Mouse (Mus musculus) liver, postnatal 0 days (tissue): ENCODE data around the gene Dnm3. TPM values are rescaled to one million over a fixed set of nuclear protein-coding genes. Genes with fewer than 3 reads are reported as not detected.

Experiments
- ATAC-seq: fragments of 200-750 bp; cut with Nextera tagmentation; 2 replicates; pipeline ENCODE4 v1.8.0; 2017; ENCODE audit warnings: mild to moderate bottlenecking, moderate library complexity
- DNase-seq: peaks from one replicate; pipeline ENCODE4 v3.0.0-alpha.2; 2016
- H3K27ac ChIP-seq: fragments of 300-500 bp; sonication (generic); 2 replicates; pipeline ENCODE4 v1.5.1; 2014; ENCODE audit warnings: antibody characterized with exemption, moderate library complexity, mild to moderate bottlenecking, low read depth
- H3K27me3 ChIP-seq: fragments of 300-500 bp; sonication (generic); 2 replicates; pipeline ENCODE4 v1.6.1; 2014; ENCODE audit warnings: low read length, control low read depth, mixed read lengths; ENCODE audit not compliant: insufficient read depth
- H3K36me3 ChIP-seq: fragments of 300-500 bp; sonication (generic); replicated peaks from 2 replicates; pipeline ENCODE4 v1.6.1; 2014; ENCODE audit warnings: mild to moderate bottlenecking, control low read depth, low read length, moderate library complexity, mixed read lengths; ENCODE audit not compliant: insufficient read depth
- H3K4me1 ChIP-seq: fragments of 300-500 bp; sonication (generic); 2 replicates; pipeline ENCODE4 v1.6.1; 2014; ENCODE audit warnings: antibody characterized with exemption, mild to moderate bottlenecking, control low read depth; ENCODE audit not compliant: insufficient read depth
- H3K4me2 ChIP-seq: fragments of 300-500 bp; sonication (generic); 2 replicates; pipeline ENCODE4 v1.6.1; 2014; ENCODE audit warnings: low read depth, mild to moderate bottlenecking, low read length, moderate library complexity, mixed read lengths
- H3K4me3 ChIP-seq: fragments of 300-500 bp; sonication (generic); 2 replicates; pipeline ENCODE4 v1.5.1; 2014; ENCODE audit warnings: low read depth, low read length
- H3K9ac ChIP-seq: fragments of 300-500 bp; sonication (generic); replicated peaks from 2 replicates; pipeline ENCODE4 v1.6.1; 2014; ENCODE audit warnings: mild to moderate bottlenecking, moderate library complexity
- H3K9me3 ChIP-seq: fragments of 300-500 bp; sonication (generic); 2 replicates; pipeline ENCODE4 v1.6.1; 2016; ENCODE audit warnings: mild to moderate bottlenecking, control low read depth, low read length, mixed read lengths
- CTCF ChIP-seq: sonication (generic); IDR thresholded peaks from 2 replicates; pipeline ENCODE4 v1.5.1; 2016; ENCODE audit warnings: antibody characterized with exemption, low read depth
- EP300 ChIP-seq: IDR thresholded peaks from 2 replicates; pipeline ENCODE4 v1.6.1; 2016; ENCODE audit warnings: antibody characterized with exemption, low read depth, mild to moderate bottlenecking
- WGBS: fragments of 180-500 bp; shearing (Covaris S2); extraction: QIAGEN DNeasy Blood & Tissue Kit; methylation state at CpG from one replicate; pipeline ENCODE4 v1.1.7; 2014; ENCODE audit not compliant: insufficient replicate concordance; 5-methylcytosine and 5-hydroxymethylcytosine counted together
- polyA plus RNA-seq: library from polyadenylated mRNA; unstranded; fragments of >200 nt; fragmentation: Nextera tagmentation; extraction: Ambion mirVana; gene quantifications from 2 replicates; pipeline ENCODE4 v1.2.1, GENCODE M21; 2015

The Dnm3 gene
- polyA plus RNA-seq, 1 experiment from 2014 or later = 0.14 TPM

DNA sequence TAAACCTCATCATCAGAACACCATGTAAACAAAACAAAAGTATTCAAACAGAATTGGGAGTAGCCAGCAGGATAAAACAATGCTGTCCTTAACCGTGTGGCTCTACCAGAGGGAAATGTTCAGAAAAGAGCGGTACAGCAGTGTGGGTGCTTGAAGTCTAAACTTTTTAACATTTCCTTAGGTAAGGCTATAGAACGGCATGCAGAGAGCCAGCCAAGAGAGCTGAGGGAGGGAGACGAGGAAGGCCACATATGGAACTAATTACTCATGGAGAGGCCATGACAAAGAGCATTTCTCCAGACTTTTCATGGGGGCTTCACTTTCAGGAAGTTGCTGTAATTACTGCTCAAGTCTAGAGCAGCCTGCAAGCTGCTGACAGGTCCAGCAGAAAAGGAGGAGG, 261.2 kb downstream of the Dnm3 start:
- no peak for TF ChIP-seq EP300
- no peak for TF ChIP-seq CTCF
- H3K27me3 ChIP-seq = no peaks in the 10 kb centered on the region
- peaks cover 3% of the 10 kb centered on the region; the same call in 1 of the 2 replicates for H3K4me1 ChIP-seq
- H3K9me3 ChIP-seq = no peaks in the 10 kb centered on the region
- ATAC-seq = no peak
- peak overlapping the region; percentile 60; the same call in 1 of the 2 replicates for H3K27ac ChIP-seq
- no peak for DNase-seq
- no peak overlapping the region for H3K4me2 ChIP-seq
- 42% methylated on average over 4 of the region's 4 CpGs for WGBS
- H3K36me3 ChIP-seq = no peaks in the 10 kb centered on the region
- no peak overlapping the region for H3K4me3 ChIP-seq
- no peak overlapping the region for H3K9ac ChIP-seq

DNA sequence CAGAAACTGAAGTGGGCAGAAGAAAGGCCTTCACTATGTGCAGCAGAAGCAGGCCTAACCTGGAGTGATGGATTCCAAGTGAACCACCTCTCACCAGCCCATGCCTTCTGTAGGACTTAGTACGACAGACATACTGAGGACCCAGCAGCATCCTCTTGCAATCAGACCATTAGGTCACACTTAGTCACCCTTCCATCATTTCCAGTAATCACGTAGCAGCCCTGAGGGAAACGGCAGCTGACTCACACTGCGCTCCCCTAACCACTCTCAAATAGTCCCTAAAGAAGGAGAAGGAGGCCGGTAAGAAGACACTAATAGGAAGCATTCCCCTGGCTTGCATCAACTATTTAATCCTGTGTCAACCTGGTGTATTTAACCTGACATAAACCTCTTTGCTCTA, 262.1 kb downstream of the Dnm3 start:
- peaks cover 3% of the 10 kb centered on the region; the same call in 1 of the 2 replicates for H3K4me1 ChIP-seq
- 77% methylated on average over 5 of the region's 5 CpGs for WGBS

DNA sequence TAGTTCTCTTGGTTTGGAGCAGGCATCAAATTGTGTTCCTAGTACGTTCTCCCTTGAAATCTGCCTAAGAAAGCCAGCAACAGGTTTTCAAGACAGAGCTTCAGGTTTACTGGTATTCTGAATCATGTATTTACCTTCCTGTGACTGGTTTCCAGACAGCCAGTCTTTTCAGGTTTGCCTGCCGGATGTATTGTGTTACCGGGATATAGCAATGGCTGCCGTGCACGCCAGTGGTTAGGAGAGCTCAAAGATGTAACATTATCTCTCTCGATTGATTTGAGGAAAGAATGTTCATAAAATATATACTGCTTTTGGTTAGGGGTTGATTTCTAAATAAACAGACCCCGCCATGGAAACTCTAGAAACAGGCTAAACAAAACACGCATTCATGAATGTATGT, 264.8 kb downstream of the Dnm3 start:
- no peak for DNase-seq
- no peak overlapping the region for H3K27ac ChIP-seq
- 83% methylated on average over 8 of the region's 8 CpGs for WGBS
- H3K27me3 ChIP-seq = no peaks in the 10 kb centered on the region
- no peaks in the 10 kb centered on the region for H3K36me3 ChIP-seq
- H3K4me1 ChIP-seq = peaks cover 3% of the 10 kb centered on the region; the same call in 1 of the 2 replicates
- H3K4me2 ChIP-seq = no peak overlapping the region
- no peak overlapping the region for H3K9ac ChIP-seq
- ATAC-seq = no peak
- H3K9me3 ChIP-seq = no peaks in the 10 kb centered on the region
- H3K4me3 ChIP-seq = no peak overlapping the region
- TF ChIP-seq EP300 (no peak), CTCF (no peak)

More for the DNA sequence above, 262.1 kb downstream of the Dnm3 start:
- Histone ChIP-seq H3K27ac (no peak overlapping the region), H3K9ac (no peak overlapping the region), H3K4me2 (no peak overlapping the region), H3K4me3 (no peak overlapping the region), H3K36me3 (no peaks in the 10 kb centered on the region), H3K27me3 (no peaks in the 10 kb centered on the region), H3K9me3 (no peaks in the 10 kb centered on the region)
- no peak for TF ChIP-seq CTCF
- no peak for TF ChIP-seq EP300
- ATAC-seq (no peak), DNase-seq (no peak)

DNA sequence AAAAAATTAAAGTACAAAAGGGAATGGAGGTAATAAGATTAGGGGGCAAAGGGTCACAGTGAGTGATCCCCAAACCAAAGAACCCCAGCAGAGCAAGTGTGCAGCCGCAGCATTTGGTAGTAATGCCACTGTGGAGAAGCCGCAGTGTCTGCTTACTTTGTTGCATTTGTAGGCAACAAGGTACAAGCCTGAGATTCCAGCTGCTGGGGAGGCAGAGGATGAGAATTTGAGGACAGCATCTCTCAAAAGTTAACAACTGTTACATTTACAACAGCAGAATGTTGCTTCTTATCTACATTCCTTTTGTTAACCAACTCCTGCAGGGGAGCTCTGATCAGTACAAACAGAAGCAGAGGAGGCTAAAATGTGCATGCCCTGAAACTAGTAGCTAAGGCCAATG, 267.3 kb downstream of the Dnm3 start:
- no peak overlapping the region for H3K27ac ChIP-seq
- H3K4me1 ChIP-seq = no peaks in the 10 kb centered on the region
- no peaks in the 10 kb centered on the region for H3K36me3 ChIP-seq
- H3K9ac ChIP-seq = no peak overlapping the region
- no peak for ATAC-seq
- no peak for DNase-seq
- no peak for TF ChIP-seq EP300
- no peak for TF ChIP-seq CTCF
- no peak overlapping the region for H3K4me2 ChIP-seq
- H3K27me3 ChIP-seq = no peaks in the 10 kb centered on the region
- no peaks in the 10 kb centered on the region for H3K9me3 ChIP-seq
- 78% methylated on average over 2 of the region's 2 CpGs for WGBS
- no peak overlapping the region for H3K4me3 ChIP-seq

DNA sequence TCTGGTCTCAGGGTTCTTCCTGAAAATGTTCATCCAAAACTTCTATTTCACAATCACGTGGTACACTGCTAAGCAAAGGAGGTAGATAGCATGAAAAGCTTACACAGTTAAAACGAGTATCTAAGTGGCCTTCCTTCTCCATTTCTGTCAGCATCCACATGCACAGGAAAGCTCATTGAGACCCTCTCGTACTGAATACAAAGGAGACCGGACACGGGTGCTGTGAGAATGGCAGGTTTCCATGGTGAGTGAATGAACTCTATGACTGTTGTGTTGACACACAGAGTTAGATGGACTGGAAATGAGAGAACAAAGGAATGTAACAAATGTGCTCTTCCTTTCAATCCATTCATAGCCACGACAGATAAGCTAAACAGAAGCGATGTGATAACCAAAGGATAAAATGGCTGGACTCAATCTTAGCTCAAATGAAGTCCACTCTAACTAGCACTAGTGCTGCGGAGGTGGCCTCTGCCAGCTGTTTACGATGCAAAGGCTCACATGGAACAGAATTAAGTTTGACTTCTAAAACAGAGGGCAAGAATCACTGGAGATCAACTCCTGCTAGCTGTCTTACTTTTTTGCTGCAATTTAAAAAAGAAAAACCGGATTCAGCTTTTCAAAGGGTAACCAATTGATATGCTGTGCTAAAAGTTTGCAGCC, 268.2 kb downstream of the Dnm3 start:
- WGBS = 60% methylated on average over 10 of the region's 10 CpGs
- H3K9me3 ChIP-seq = no peaks in the 10 kb centered on the region

DNA sequence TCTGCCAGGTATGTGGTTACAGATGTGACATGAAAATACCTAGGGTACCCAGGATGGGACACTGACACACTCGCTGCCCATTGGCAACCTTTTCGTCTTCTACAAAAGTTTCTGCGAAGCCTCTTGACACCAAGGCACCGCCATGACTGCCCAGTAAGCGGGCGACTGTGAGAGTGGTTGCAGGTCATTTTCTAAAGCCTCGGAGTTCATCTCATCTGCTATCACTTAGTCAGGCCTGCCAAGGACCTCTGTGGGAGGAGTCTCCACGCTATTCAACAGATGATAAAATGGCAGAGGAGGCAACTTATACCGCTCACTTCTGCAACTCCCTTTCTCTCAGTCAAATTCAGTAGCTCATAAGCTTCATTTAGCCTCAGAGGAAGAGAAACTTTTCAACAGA, 268.8 kb downstream of the Dnm3 start:
- H3K27ac ChIP-seq = no peak overlapping the region
- H3K9ac ChIP-seq = no peak overlapping the region
- no peak overlapping the region for H3K4me3 ChIP-seq
- H3K9me3 ChIP-seq = no peaks in the 10 kb centered on the region
- no peak overlapping the region for H3K4me2 ChIP-seq
- 74% methylated on average over 9 of the region's 9 CpGs for WGBS
- H3K36me3 ChIP-seq = no peaks in the 10 kb centered on the region
- TF ChIP-seq CTCF (no peak), EP300 (no peak)
- H3K4me1 ChIP-seq = no peaks in the 10 kb centered on the region
- H3K27me3 ChIP-seq = no peaks in the 10 kb centered on the region
- DNase-seq (no peak), ATAC-seq (no peak)

More for the DNA sequence above, 268.2 kb downstream of the Dnm3 start:
- no peak overlapping the region for H3K4me2 ChIP-seq
- no peak for DNase-seq
- H3K4me1 ChIP-seq = no peaks in the 10 kb centered on the region
- no peaks in the 10 kb centered on the region for H3K27me3 ChIP-seq
- H3K4me3 ChIP-seq = no peak overlapping the region
- ATAC-seq = no peak
- no peak for TF ChIP-seq CTCF
- no peak for TF ChIP-seq EP300
- no peaks in the 10 kb centered on the region for H3K36me3 ChIP-seq
- H3K27ac ChIP-seq = no peak overlapping the region
- H3K9ac ChIP-seq = no peak overlapping the region

DNA sequence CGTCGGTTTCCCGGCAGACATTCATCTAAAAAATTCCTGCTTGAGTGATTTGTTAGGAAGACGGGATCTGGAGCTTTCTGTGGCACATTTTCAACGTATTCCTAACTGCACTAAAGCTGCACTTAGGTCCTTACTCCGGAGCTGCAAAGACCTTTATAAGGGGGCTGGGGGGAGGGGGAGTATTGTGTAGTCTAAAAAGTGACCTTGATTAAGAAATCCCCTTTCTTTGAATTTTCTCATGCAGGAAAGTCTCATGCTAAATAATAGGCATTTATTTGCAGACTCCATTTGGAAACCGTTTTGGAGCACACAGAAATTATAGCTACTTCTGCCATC, 270.2 kb downstream of the Dnm3 start:
- Histone ChIP-seq H3K4me3 (no peak overlapping the region), H3K4me2 (peak overlapping the region; percentile 27; the same call in 1 of the 2 replicates), H3K27me3 (no peaks in the 10 kb centered on the region), H3K9ac (no peak overlapping the region), H3K27ac (no peak overlapping the region), H3K36me3 (no peaks in the 10 kb centered on the region), H3K9me3 (no peaks in the 10 kb centered on the region), H3K4me1 (0 out of 2 replicates have a peak, but pooled peaks cover 2% of the 10 kb centered on the region)
- DNase-seq (no peak), ATAC-seq (no peak)
- 36% methylated on average over 7 of the region's 7 CpGs for WGBS
- TF ChIP-seq CTCF (no peak), EP300 (no peak)
